Comparison of ENCODE assay signal across 21 mouse cellular contexts in the genomic region with DNA sequence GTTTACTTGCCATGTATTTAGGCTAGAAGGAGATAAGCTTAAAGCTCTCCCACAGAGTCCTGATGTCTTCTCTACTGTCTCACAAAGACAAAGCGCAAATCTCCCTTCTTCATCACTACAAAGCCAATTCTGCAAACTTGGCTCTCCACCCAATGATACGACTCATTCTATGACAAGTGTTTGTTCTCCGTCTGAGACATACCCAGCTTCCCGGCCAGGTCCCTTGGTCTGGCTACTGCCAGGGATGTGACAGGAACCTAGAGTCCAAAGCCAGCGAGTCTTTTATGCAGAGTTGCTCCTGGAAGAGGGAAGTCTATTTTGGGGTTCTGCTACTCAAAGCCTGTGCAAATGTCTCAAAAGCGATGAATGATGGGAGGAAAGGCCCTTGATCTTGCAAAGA.
A peak's percentile ranks its signal among the peaks of the same experiment; 100 is the strongest.
DNase-seq lines count a peak whose midpoint lies in the region; ATAC-seq lines count a peak whose summit lies in the region.
"Had no signal": no experiment of that assay in that cellular context is flagged by ENCODE, and none has a peak within 500 bp of the region (broad histone marks: within the 10 kb centered on the region; RNA-seq: fewer than 3 reads in every experiment).

No protein-coding gene starts in this region.

- peaks cover 41% of the 10 kb centered on the region for H3K4me1 ChIP-seq in lung, embryonic 16.5 days (replicated peaks; ENCODE audit: control insufficient read depth, insufficient read depth, low read length)
- H3K4me1 ChIP-seq: forebrain, embryonic 12.5 days; hindbrain, embryonic 12.5 days had no signal

- H3K4me3 ChIP-seq in lung, embryonic 16.5 days (ENCODE audit: low read length), result no peak overlapping the region
- H3K4me3 ChIP-seq: embryonic facial prominence, embryonic 13.5 days; forebrain, embryonic 12.5 days; gastrocnemius, adult 2 months; hindbrain, embryonic 12.5 days had no signal

- peak overlapping the region; percentile 27; the same call in 1 of the 2 replicates for H3K27ac ChIP-seq in lung, embryonic 16.5 days (ENCODE audit: low read length)
- H3K27ac ChIP-seq: embryonic facial prominence, embryonic 13.5 days; forebrain, embryonic 12.5 days; hindbrain, embryonic 12.5 days had no signal

- no peak overlapping the region for H3K4me2 ChIP-seq in lung, embryonic 16.5 days (ENCODE audit: low read depth, low read length)
- H3K4me2 ChIP-seq: embryonic facial prominence, embryonic 13.5 days; forebrain, embryonic 12.5 days; hindbrain, embryonic 12.5 days had no signal

- no peak for ATAC-seq in lung, embryonic 16.5 days (ENCODE audit: low read depth)
- ATAC-seq: hindbrain, embryonic 16.5 days; inflammation-experienced regulatory T-cells, adult 6 months; intestine, postnatal 0 days had no signal

- no peaks in the 10 kb centered on the region for H3K27me3 ChIP-seq in lung, embryonic 16.5 days (ENCODE audit: control insufficient read depth, insufficient read depth, low read depth, low read length)
- H3K27me3 ChIP-seq: embryonic facial prominence, embryonic 13.5 days; forebrain, embryonic 12.5 days; hindbrain, embryonic 12.5 days had no signal

- H3K9me3 ChIP-seq in lung, embryonic 16.5 days (ENCODE audit: control insufficient read depth, low read length), result peaks cover 4% of the 10 kb centered on the region; the same call in 1 of the 2 replicates
- H3K9me3 ChIP-seq: forebrain, embryonic 12.5 days; hindbrain, embryonic 12.5 days had no signal

- WGBS in lung, embryonic 16.5 days, result 59% methylated on average over 6 of the region's 6 CpGs

- peaks cover 4% of the 10 kb centered on the region; the same call in 1 of the 2 replicates for H3K36me3 ChIP-seq in lung, embryonic 16.5 days (ENCODE audit: control insufficient read depth, insufficient read depth, low read length)
- H3K36me3 ChIP-seq: forebrain, embryonic 12.5 days; hindbrain, embryonic 12.5 days had no signal

- no peak overlapping the region for H3K9ac ChIP-seq in lung, embryonic 16.5 days (ENCODE audit: low read length)
- H3K9ac ChIP-seq: embryonic facial prominence, embryonic 13.5 days; forebrain, embryonic 12.5 days; hindbrain, embryonic 12.5 days had no signal

- DNase-seq in adrenal gland, postnatal 10 days, result peak; percentile 36
- DNase-seq in adrenal gland, postnatal 4 days (ENCODE audit: low spot score in 2 of 2), result no peak
- DNase-seq in lung, postnatal 4 days, result no peak
- peak; percentile 84 for DNase-seq in 3T3-L1 (ENCODE audit: low read depth, low spot score)
- peak; percentile 66 for DNase-seq in NIH3T3 (ENCODE audit: low read depth)
- no peak for DNase-seq in testis, postnatal 14 days (ENCODE audit: low spot score)
- no peak for DNase-seq in layer of hippocampus, adult 9-10 months (ENCODE audit: low spot score)
- DNase-seq: cerebellum, adult 11-12 months; cerebellum, adult 9-10 months; cerebellum, postnatal 25 days; gastrocnemius, adult 2 months; gastrocnemius, postnatal 25 days; heart, postnatal 10 days; heart, postnatal 4 days had no signal

Comparison
In these comparisons a context has a peak if more than half of its experiments do, and no peak if none do; other contexts are left out.
1. DNase-seq: peak in adrenal gland, postnatal 10 days (single experiment), 3T3-L1 (single experiment) and NIH3T3 (single experiment); none in adrenal gland, postnatal 4 days (0 of 2), lung, postnatal 4 days (0 of 2), testis, postnatal 14 days (single experiment) and layer of hippocampus, adult 9-10 months (single experiment).